Mouse (Mus musculus) kidney, postnatal 0 days (tissue): ENCODE results near the gene Ccdc130. TPM values are rescaled to one million over a fixed set of nuclear protein-coding genes. Genes with fewer than 3 reads are reported as not detected.

Experiments
- ATAC-seq: fragments of 200-750 bp; cut with Nextera tagmentation; replicated peaks from 2 replicates; pipeline ENCODE4 v1.8.0; 2017; ENCODE audit warnings: low read depth, moderate number of reproducible peaks, moderate TSS enrichment, moderate library complexity; ENCODE audit not compliant: low FRiP score
- DNase-seq: peaks from one replicate; pipeline ENCODE4 v3.0.0-alpha.2; 2016; ENCODE audit warnings: low spot score
- H3K27ac ChIP-seq: fragments of 300-500 bp; sonication (generic); 2 replicates; pipeline ENCODE4 v1.5.1; 2014; ENCODE audit warnings: mild to moderate bottlenecking
- H3K27me3 ChIP-seq: fragments of 300-500 bp; sonication (generic); 2 replicates; pipeline ENCODE4 v1.6.1; 2014; ENCODE audit warnings: low read length, mixed read lengths; ENCODE audit not compliant: insufficient read depth
- H3K36me3 ChIP-seq: fragments of 300-500 bp; sonication (generic); 2 replicates; pipeline ENCODE4 v1.6.1; 2014; ENCODE audit warnings: low read length, mixed read lengths; ENCODE audit not compliant: insufficient read depth
- H3K4me1 ChIP-seq: fragments of 300-500 bp; sonication (generic); replicated peaks from 2 replicates; pipeline ENCODE4 v1.6.1; 2014; ENCODE audit warnings: antibody characterized with exemption, low read length, mixed read lengths; ENCODE audit not compliant: insufficient read depth
- H3K4me2 ChIP-seq: fragments of 300-500 bp; sonication (generic); 2 replicates; pipeline ENCODE4 v1.6.1; 2014; ENCODE audit warnings: mild to moderate bottlenecking, low read length, moderate library complexity, mixed read lengths
- H3K4me3 ChIP-seq: fragments of 300-500 bp; sonication (generic); replicated peaks from 2 replicates; pipeline ENCODE4 v1.5.1; 2014; ENCODE audit warnings: low read depth, low read length
- H3K9ac ChIP-seq: fragments of 300-500 bp; sonication (generic); 2 replicates; pipeline ENCODE4 v1.6.1; 2014; ENCODE audit warnings: low read depth, low read length
- H3K9me3 ChIP-seq: fragments of 300-500 bp; sonication (generic); replicated peaks from 2 replicates; pipeline ENCODE4 v1.6.1; 2016; ENCODE audit warnings: low read length, inconsistent platforms, mixed read lengths
- CTCF ChIP-seq: IDR thresholded peaks from 2 replicates; pipeline ENCODE4 v1.5.1; 2016; ENCODE audit warnings: antibody characterized with exemption, low read depth, mild to moderate bottlenecking, moderate library complexity
- WGBS: fragments of 180-500 bp; shearing (Covaris S2); extraction: QIAGEN DNeasy Blood & Tissue Kit; methylation state at CpG from one replicate; pipeline ENCODE4 v1.1.7; 2014; 5-methylcytosine and 5-hydroxymethylcytosine counted together
- microRNA counts: library from miRNA; unstranded; fragments of <30 nt; microRNA quantifications from one replicate; lab custom pipeline; 2015
- microRNA-seq: library from miRNA; unstranded; fragments of <30 nt; microRNA quantifications from one replicate; pipeline ENCODE4, GENCODE M21; 2016
- polyA plus RNA-seq: library from polyadenylated mRNA; unstranded; fragments of >200 nt; fragmentation: Nextera tagmentation; extraction: Ambion mirVana; gene quantifications from 2 replicates; pipeline ENCODE4 v1.2.1, GENCODE M21; 2015

Ccdc130 gene
- polyA plus RNA-seq, 1 experiment from 2014 or later: 20.2 TPM

GRCm38 (mm10) chr8:84213277-84213676 lies 56.9 kb downstream of the Ccdc130 start:
- TF ChIP-seq CTCF: no peak
- no peak overlapping the region for H3K4me2 ChIP-seq
- peaks cover 8% of the 10 kb centered on the region for H3K4me1 ChIP-seq
- no peak for DNase-seq
- no peaks in the 10 kb centered on the region for H3K27me3 ChIP-seq
- no peak overlapping the region for H3K4me3 ChIP-seq
- H3K36me3 ChIP-seq: peaks cover 63% of the 10 kb centered on the region
- H3K9ac ChIP-seq: no peak overlapping the region
- WGBS: 91% methylated on average over 4 of the region's 4 CpGs
- ATAC-seq: no peak
- H3K27ac ChIP-seq: no peak overlapping the region
- H3K9me3 ChIP-seq: no peaks in the 10 kb centered on the region

GRCm38 (mm10) chr8:84211881-84212563 lies 58.2 kb downstream of the Ccdc130 start:
- Histone ChIP-seq H3K4me1 (peaks cover 20% of the 10 kb centered on the region), H3K27ac (no peak overlapping the region), H3K9me3 (no peaks in the 10 kb centered on the region), H3K9ac (no peak overlapping the region), H3K4me3 (no peak overlapping the region), H3K36me3 (peaks cover 57% of the 10 kb centered on the region), H3K27me3 (no peaks in the 10 kb centered on the region), H3K4me2 (no peak overlapping the region)
- DNase-seq (no peak), ATAC-seq (no peak)
- TF ChIP-seq CTCF: no peak
- 87% methylated on average over 31 of the region's 31 CpGs for WGBS

- no peak overlapping the region for H3K4me3 ChIP-seq
- no peaks in the 10 kb centered on the region for H3K27me3 ChIP-seq
- no peak overlapping the region for H3K9ac ChIP-seq
- no peak overlapping the region for H3K4me2 ChIP-seq
- ATAC-seq: no peak
- WGBS: 88% methylated on average over 3 of the region's 3 CpGs
- H3K4me1 ChIP-seq: peaks cover 24% of the 10 kb centered on the region
- no peak overlapping the region for H3K27ac ChIP-seq
- no peak for DNase-seq
- no peaks in the 10 kb centered on the region for H3K9me3 ChIP-seq
- TF ChIP-seq CTCF: no peak
- H3K36me3 ChIP-seq: peaks cover 50% of the 10 kb centered on the region
Measured at GRCm38 (mm10) chr8:84211202-84211601, 59.0 kb downstream of the Ccdc130 start.

GRCm38 (mm10) chr8:84210167-84210791 lies 59.9 kb downstream of the Ccdc130 start:
- no peak overlapping the region for H3K4me2 ChIP-seq
- no peaks in the 10 kb centered on the region for H3K9me3 ChIP-seq
- ATAC-seq (no peak), DNase-seq (peak; percentile 86)
- no peaks in the 10 kb centered on the region for H3K27me3 ChIP-seq
- peak; percentile 95 for TF ChIP-seq CTCF
- H3K36me3 ChIP-seq: peaks cover 43% of the 10 kb centered on the region
- H3K9ac ChIP-seq: no peak overlapping the region
- 64% methylated on average over 34 of the region's 34 CpGs for WGBS
- no peak overlapping the region for H3K4me3 ChIP-seq
- peaks cover 24% of the 10 kb centered on the region for H3K4me1 ChIP-seq
- H3K27ac ChIP-seq: no peak overlapping the region

GRCm38 (mm10) chr8:84208381-84209380 lies 61.5 kb downstream of the Ccdc130 start:
- peak; percentile 36; the same call in 1 of the 2 replicates for TF ChIP-seq CTCF
- DNase-seq (peak; percentile 78), ATAC-seq (peak; percentile 52)
- H3K4me2 ChIP-seq: peak overlapping the region; percentile 5; the same call in 1 of the 2 replicates
- 34% methylated on average over 17 of the region's 17 CpGs for WGBS
- no peaks in the 10 kb centered on the region for H3K9me3 ChIP-seq
- H3K36me3 ChIP-seq: peaks cover 38% of the 10 kb centered on the region; the same call in 1 of the 2 replicates
- H3K27ac ChIP-seq: peak overlapping the region; percentile 82
- peaks cover 24% of the 10 kb centered on the region for H3K4me1 ChIP-seq
- no peak overlapping the region for H3K4me3 ChIP-seq
- H3K9ac ChIP-seq: no peak overlapping the region
- H3K27me3 ChIP-seq: no peaks in the 10 kb centered on the region

- Histone ChIP-seq H3K36me3 (peaks cover 30% of the 10 kb centered on the region; the same call in 1 of the 2 replicates), H3K4me3 (no peak overlapping the region), H3K4me1 (peaks cover 27% of the 10 kb centered on the region), H3K27me3 (no peaks in the 10 kb centered on the region), H3K9ac (no peak overlapping the region), H3K9me3 (no peaks in the 10 kb centered on the region), H3K4me2 (no peak overlapping the region), H3K27ac (peak overlapping the region; percentile 82)
- ATAC-seq: peak; percentile 34; the same call in 1 of the 2 replicates
- WGBS: 40% methylated on average over 7 of the region's 7 CpGs
- DNase-seq: peak; percentile 81
- no peak for TF ChIP-seq CTCF
Measured at GRCm38 (mm10) chr8:84207811-84208210, 62.4 kb downstream of the Ccdc130 start.

MicroRNAs encoded within 50 kb of the gene (microRNA counts, 519-probe panel; counts per million panel counts)
- 6,477 counts per million, percentile 92 among the panel's probes with 10 or more counts for microRNA mmu-miR-23a (lab: Ali Mortazavi, UCI)
- microRNA mmu-miR-27a (lab: Ali Mortazavi, UCI): 6,966 counts per million, percentile 94 among the panel's probes with 10 or more counts

Small RNA genes lying within 50 kb of the gene (microRNA-seq; reads per million reads assigned to microRNA genes)
- gene Mir23a (13,119 reads per million, percentile 95 among the genes with 10 or more reads in this experiment), gene Mir24-2 (not detected), gene Mir27a (342 reads per million, percentile 66 among the genes with 10 or more reads in this experiment), gene Mir3074-2 (not detected)

Other genes with a start within 250 kb of the Ccdc130 start
- 12.7 and 15.7 TPM in 2 replicates for gene Palm3, start 248.9 kb downstream of the Ccdc130 start, polyA plus RNA-seq
- 1.2 and 1.3 TPM in 2 replicates for gene Il27ra, start 227.8 kb downstream of the Ccdc130 start, polyA plus RNA-seq
- gene Rln3, start 225.4 kb downstream of the Ccdc130 start, polyA plus RNA-seq: not detected in 2 replicates
- gene Gm10643, start 205.2 kb downstream of the Ccdc130 start, polyA plus RNA-seq: 1.8 TPM in 2 replicates
- 6.7 and 7.4 TPM in 2 replicates for gene Rfx1, start 203.5 kb downstream of the Ccdc130 start, polyA plus RNA-seq
- 7.5 TPM in 2 replicates for gene Dcaf15, start 165.6 kb downstream of the Ccdc130 start, polyA plus RNA-seq
- gene Podnl1, start 144.4 kb downstream of the Ccdc130 start, polyA plus RNA-seq: 0.05 and 0.14 TPM in 2 replicates
- 17.2 and 19.1 TPM in 2 replicates for gene Cc2d1a, start 122.4 kb downstream of the Ccdc130 start, polyA plus RNA-seq
- 1.3 and 1.6 TPM in 2 replicates for gene 4930432K21Rik, start 122.4 kb downstream of the Ccdc130 start, polyA plus RNA-seq
- gene Nanos3, start 85.2 kb downstream of the Ccdc130 start, polyA plus RNA-seq: 8.6 and 9.6 TPM in 2 replicates
- gene Zswim4, start 33.3 kb downstream of the Ccdc130 start, polyA plus RNA-seq: 10.5 and 11.0 TPM in 2 replicates
- gene D8Ertd738e, start 20.7 kb downstream of the Ccdc130 start, polyA plus RNA-seq: 373 and 388 TPM in 2 replicates
- 80.4 and 81.6 TPM in 2 replicates for gene Mri1, start 13.1 kb downstream of the Ccdc130 start, polyA plus RNA-seq
- gene Cacna1a, start 118.1 kb upstream of the Ccdc130 start, polyA plus RNA-seq: 4.3 and 6.6 TPM in 2 replicates